ENCODE assay signal across 7 mouse cellular contexts in genomic region chr7:47133331-47133730, GRCm38 (mm10). TPM values are rescaled to one million over a fixed set of nuclear protein-coding genes. Genes with fewer than 3 reads are reported as not detected.
A peak's percentile ranks its signal among the peaks of the same experiment; 100 is the strongest.
DNase-seq lines count a peak whose midpoint lies in the region; ATAC-seq and TF ChIP-seq lines count a peak whose summit lies in the region.

Gene Ptpn5 (minus strand): TSS chr7:47133684.

- no peak within 1 kb of the TSS for H3K27ac ChIP-seq in liver, embryonic 11.5 days (ENCODE audit: low read depth, low read length)
- peak within 1 kb of the TSS; percentile 85 for H3K27ac ChIP-seq in forebrain, embryonic 15.5 days (replicated peaks)
- H3K27ac ChIP-seq in olfactory bulb, adult 2 months (ENCODE audit: insufficient read depth, low read depth, low read length) = peak within 1 kb of the TSS; percentile 78

- peak within 1 kb of the TSS; percentile 77 for H3K4me2 ChIP-seq in liver, embryonic 11.5 days
- peak within 1 kb of the TSS; percentile 77 for H3K4me2 ChIP-seq in forebrain, embryonic 15.5 days (replicated peaks)

- peak within 1 kb of the TSS; percentile 54 for H3K4me3 ChIP-seq in liver, embryonic 11.5 days (ENCODE audit: low read depth, low read length)
- peak within 1 kb of the TSS; percentile 74 for H3K4me3 ChIP-seq in forebrain, embryonic 15.5 days
- H3K4me3 ChIP-seq in olfactory bulb, adult 2 months (ENCODE audit: insufficient read depth, low read depth, low read length) = peak within 1 kb of the TSS; percentile 92

- H3K36me3 ChIP-seq in liver, embryonic 11.5 days (ENCODE audit: control insufficient read depth, insufficient read depth, low read length) = no peaks in the 10 kb centered on the region
- no peaks in the 10 kb centered on the region for H3K36me3 ChIP-seq in forebrain, embryonic 15.5 days

- no peaks in the 10 kb centered on the region for H3K9me3 ChIP-seq in liver, embryonic 11.5 days (ENCODE audit: control insufficient read depth, low read length)
- no peaks in the 10 kb centered on the region for H3K9me3 ChIP-seq in forebrain, embryonic 15.5 days

- TF ChIP-seq POLR2A in olfactory bulb, adult 2 months (IDR thresholded peaks at IDR 0.05; ENCODE audit: insufficient read depth, low read depth, low read length) = no peak

- ATAC-seq in liver, embryonic 11.5 days (replicated peaks; ENCODE audit: low FRiP score) = no peak
- ATAC-seq in forebrain, embryonic 15.5 days (replicated peaks) = no peak

- H3K4me1 ChIP-seq in liver, embryonic 11.5 days (replicated peaks; ENCODE audit: control insufficient read depth, insufficient read depth, low read length) = no peaks in the 10 kb centered on the region
- peaks cover 14% of the 10 kb centered on the region for H3K4me1 ChIP-seq in forebrain, embryonic 15.5 days
- H3K4me1 ChIP-seq in olfactory bulb, adult 2 months (ENCODE audit: control insufficient read depth, insufficient read depth, low read length) = peaks cover 21% of the 10 kb centered on the region

- intact Hi-C loops in left cerebral cortex, postnatal 36 days (cut with DNase I) = loop anchor here (5.0 kb wide), 2 partner anchors 36 to 51 kb away; no protein-coding TSS in a partner anchor

- H3K9ac ChIP-seq in liver, embryonic 11.5 days (ENCODE audit: low read depth, low read length) = no peak within 1 kb of the TSS
- H3K9ac ChIP-seq in forebrain, embryonic 15.5 days (replicated peaks) = peak within 1 kb of the TSS; percentile 76

- 13% methylated on average over 13 of the region's 13 CpGs for WGBS in liver, embryonic 11.5 days
- under 1% methylated on average over 13 of the region's 13 CpGs for WGBS in forebrain, embryonic 15.5 days
- WGBS in olfactory bulb, adult 2 months = 11% methylated on average over 13 of the region's 13 CpGs

- TF ChIP-seq CTCF in olfactory bulb, adult 2 months (IDR thresholded peaks at IDR 0.05; ENCODE audit: insufficient read depth, low read depth, low read length) = no peak

- DNase-seq in liver, embryonic 11.5 days (ENCODE audit: low spot score) = no peak
- no peak for DNase-seq in liver
- no peak for DNase-seq in left cerebral cortex, postnatal 36 days (ENCODE audit: low spot score in 2 of 2)
- DNase-seq in spleen, adult 18-20 months = no peak
- DNase-seq in cerebellum, adult 9-10 months = no peak

- H3K27me3 ChIP-seq in liver, embryonic 11.5 days (replicated peaks; ENCODE audit: control insufficient read depth, insufficient read depth, low read length) = peaks cover 55% of the 10 kb centered on the region
- H3K27me3 ChIP-seq in forebrain, embryonic 15.5 days = peaks cover 13% of the 10 kb centered on the region; the same call in 1 of the 2 replicates

RNA-seq across cellular contexts. Expression of gene Ptpn5, which starts in this region (rescaled TPM):
- polyA plus RNA-seq in liver, embryonic 11.5 days (2014; fragmentation: Nextera tagmentation; extraction: Ambion mirVana) = 0.10 and 0.55 TPM in 2 replicates
- 69.6 and 72.1 TPM in 2 replicates for polyA plus RNA-seq in forebrain, embryonic 15.5 days (2015; fragmentation: Nextera tagmentation; extraction: Ambion mirVana)
- total RNA-seq in left cerebral cortex, postnatal 36 days (2021) = 100 to 1,000 TPM; 149 to 184 TPM
- not detected in 2 replicates for polyA plus RNA-seq in olfactory bulb, adult 2 months (2012; ENCODE audit: insufficient read depth, insufficient read length, low replicate concordance, missing spikeins)
